Mouse (Mus musculus): ENCODE results near the gene Oxsm.

DNA sequence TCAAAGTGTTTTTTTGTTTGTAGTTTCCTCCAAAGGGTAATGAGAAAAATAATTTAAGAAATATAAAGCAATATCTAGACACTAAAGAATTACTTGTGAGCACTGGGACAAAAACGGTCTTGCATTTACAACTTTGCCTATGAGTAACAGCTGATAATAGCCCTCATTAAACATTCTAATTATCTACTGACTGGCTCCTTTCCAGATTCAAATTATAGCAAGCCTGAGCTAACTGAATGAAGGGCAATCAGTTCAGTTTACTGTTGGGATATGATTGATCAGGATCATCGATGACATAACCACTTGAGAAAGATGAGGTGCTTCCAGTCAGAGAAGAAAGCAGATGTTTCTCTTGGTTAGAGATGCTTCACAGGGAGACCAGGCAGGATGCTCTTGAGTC, 20.2 kb downstream of the Oxsm start:
- TF ChIP-seq CTCF (IDR thresholded peaks at IDR 0.05; ENCODE audit: insufficient read depth, low read depth, low read length): no peak
- TF ChIP-seq POLR2A (IDR thresholded peaks at IDR 0.05; ENCODE audit: insufficient read depth, low read depth, low read length): no peak

All from olfactory bulb, adult 2 months (tissue).